In genomic region chr4:120267136-120267535, GRCm38 (mm10) we compare ENCODE assay signal across 14 mouse cellular contexts. TPM values are rescaled to one million over a fixed set of nuclear protein-coding genes. Genes with fewer than 3 reads are reported as not detected.
A peak's percentile ranks its signal among the peaks of the same experiment; 100 is the strongest.
DNase-seq lines count a peak whose midpoint lies in the region; ATAC-seq lines count a peak whose summit lies in the region.
"Had no signal": no experiment of that assay in that cellular context is flagged by ENCODE, and none has a peak within 500 bp of the region (broad histone marks: within the 10 kb centered on the region; RNA-seq: fewer than 3 reads in every experiment).

No protein-coding gene starts in this region.

- no peaks in the 10 kb centered on the region for H3K36me3 ChIP-seq in hindbrain, embryonic 10.5 days
- H3K36me3 ChIP-seq in hindbrain, embryonic 14.5 days (replicated peaks; ENCODE audit: control insufficient read depth, insufficient read depth) = no peaks in the 10 kb centered on the region
- no peaks in the 10 kb centered on the region for H3K36me3 ChIP-seq in forebrain, embryonic 15.5 days
- H3K36me3 ChIP-seq in neural tube, embryonic 13.5 days = no peaks in the 10 kb centered on the region; the same call in 1 of the 2 replicates
- H3K36me3 ChIP-seq: liver, embryonic 15.5 days had no signal

- peak overlapping the region; percentile 52; the same call in 1 of the 2 replicates for H3K4me3 ChIP-seq in hindbrain, embryonic 10.5 days
- no peak overlapping the region for H3K4me3 ChIP-seq in hindbrain, embryonic 14.5 days (replicated peaks; ENCODE audit: low read length)
- no peak overlapping the region for H3K4me3 ChIP-seq in forebrain, embryonic 15.5 days
- H3K4me3 ChIP-seq in neural tube, embryonic 13.5 days = no peak overlapping the region
- H3K4me3 ChIP-seq: liver, embryonic 15.5 days had no signal

- H3K9ac ChIP-seq in hindbrain, embryonic 14.5 days = no peak overlapping the region
- peak overlapping the region; percentile 43; the same call in 1 of the 2 replicates for H3K9ac ChIP-seq in forebrain, embryonic 15.5 days (replicated peaks)
- no peak overlapping the region for H3K9ac ChIP-seq in neural tube, embryonic 13.5 days
- H3K9ac ChIP-seq: liver, embryonic 15.5 days had no signal

- WGBS in hindbrain, embryonic 10.5 days = 25% methylated on average over 24 of the region's 24 CpGs
- 27% methylated on average over 22 of the region's 24 CpGs for WGBS in hindbrain, embryonic 14.5 days
- 38% methylated on average over 24 of the region's 24 CpGs for WGBS in forebrain, embryonic 15.5 days
- WGBS in neural tube, embryonic 13.5 days = 34% methylated on average over 24 of the region's 24 CpGs

- H3K4me1 ChIP-seq in hindbrain, embryonic 10.5 days (replicated peaks) = peaks cover 55% of the 10 kb centered on the region
- H3K4me1 ChIP-seq in hindbrain, embryonic 14.5 days (replicated peaks; ENCODE audit: control insufficient read depth, insufficient read depth, low read length) = peaks cover 57% of the 10 kb centered on the region
- peaks cover 97% of the 10 kb centered on the region for H3K4me1 ChIP-seq in forebrain, embryonic 15.5 days
- H3K4me1 ChIP-seq in neural tube, embryonic 13.5 days (replicated peaks) = peaks cover 74% of the 10 kb centered on the region
- H3K4me1 ChIP-seq: liver, embryonic 15.5 days had no signal

- no peaks in the 10 kb centered on the region for H3K9me3 ChIP-seq in hindbrain, embryonic 10.5 days
- H3K9me3 ChIP-seq in hindbrain, embryonic 14.5 days (ENCODE audit: control insufficient read depth, low read length) = no peaks in the 10 kb centered on the region
- no peaks in the 10 kb centered on the region for H3K9me3 ChIP-seq in forebrain, embryonic 15.5 days
- H3K9me3 ChIP-seq in neural tube, embryonic 13.5 days = no peaks in the 10 kb centered on the region
- H3K9me3 ChIP-seq: liver, embryonic 15.5 days had no signal

- peak; percentile 20 for DNase-seq in hindbrain, embryonic 10.5 days (ENCODE audit: low spot score)
- no peak for DNase-seq in hindbrain, embryonic 14.5 days (ENCODE audit: low spot score)
- DNase-seq in retina, postnatal 1 day = peak; percentile 37
- DNase-seq in retina, embryonic 14.5 days (ENCODE audit: low spot score) = no peak
- no peak for DNase-seq in right cerebral cortex, postnatal 36 days (ENCODE audit: low spot score in 2 of 2)
- DNase-seq in ovary, postnatal 10 days (ENCODE audit: low spot score) = no peak
- DNase-seq: cerebellum, adult 18-20 months; embryo, embryonic 11 days; heart, adult 11 months; kidney, postnatal 36 days had no signal

- ATAC-seq in hindbrain, embryonic 14.5 days (ENCODE audit: low FRiP score) = no peak
- ATAC-seq in forebrain, embryonic 15.5 days (replicated peaks) = no peak
- no peak for ATAC-seq in neural tube, embryonic 13.5 days (ENCODE audit: low read depth)
- ATAC-seq: CD4-positive, CD25-positive, alpha-beta regulatory T cell, adult 4 months had no signal

- no peak overlapping the region for H3K4me2 ChIP-seq in hindbrain, embryonic 14.5 days (replicated peaks)
- peak overlapping the region; percentile 48; the same call in 1 of the 2 replicates for H3K4me2 ChIP-seq in forebrain, embryonic 15.5 days (replicated peaks)
- H3K4me2 ChIP-seq in neural tube, embryonic 13.5 days = 0 out of 2 replicates have a peak overlapping the region, but pooled peaks have one; percentile 7
- H3K4me2 ChIP-seq: liver, embryonic 15.5 days had no signal

- no peak overlapping the region for H3K27ac ChIP-seq in hindbrain, embryonic 10.5 days
- no peak overlapping the region for H3K27ac ChIP-seq in hindbrain, embryonic 14.5 days
- H3K27ac ChIP-seq in forebrain, embryonic 15.5 days (replicated peaks) = peak overlapping the region; percentile 66; the same call in 1 of the 2 replicates
- H3K27ac ChIP-seq in neural tube, embryonic 13.5 days (replicated peaks) = no peak overlapping the region
- H3K27ac ChIP-seq: liver, embryonic 15.5 days had no signal

- peaks cover 99% of the 10 kb centered on the region for H3K27me3 ChIP-seq in hindbrain, embryonic 10.5 days (ENCODE audit: insufficient read depth, poor library complexity, severe bottlenecking)
- H3K27me3 ChIP-seq in hindbrain, embryonic 14.5 days (ENCODE audit: control insufficient read depth, insufficient read depth, low read length) = peaks cover 63% of the 10 kb centered on the region
- no peaks in the 10 kb centered on the region for H3K27me3 ChIP-seq in forebrain, embryonic 15.5 days
- peaks cover 80% of the 10 kb centered on the region for H3K27me3 ChIP-seq in neural tube, embryonic 13.5 days

RNA-seq across cellular contexts. Expression of gene Foxo6, which starts 20.0 kb away (rescaled TPM):
- polyA plus RNA-seq in hindbrain, embryonic 10.5 days (2016; fragmentation: Nextera tagmentation; extraction: Ambion mirVana) = 0.20 and 0.25 TPM in 2 replicates
- 1.0 and 1.4 TPM in 2 replicates for polyA plus RNA-seq in hindbrain, embryonic 14.5 days (2014; fragmentation: Nextera tagmentation; extraction: Ambion mirVana)
- 4.4 and 5.3 TPM in 2 replicates for polyA plus RNA-seq in forebrain, embryonic 15.5 days (2015; fragmentation: Nextera tagmentation; extraction: Ambion mirVana)
- 0.62 and 1.0 TPM in 2 replicates for polyA plus RNA-seq in neural tube, embryonic 13.5 days (2015; fragmentation: Nextera tagmentation; extraction: Ambion mirVana)
- polyA plus RNA-seq: CD4-positive, CD25-positive, alpha-beta regulatory T cell, adult 4 months; liver, embryonic 15.5 days had no signal

Comparison
In these comparisons a context has a peak if more than half of its experiments do, and no peak if none do; other contexts are left out.
1. DNase-seq: peak in hindbrain, embryonic 10.5 days (single experiment) and retina, postnatal 1 day (single experiment); none in hindbrain, embryonic 14.5 days (single experiment), retina, embryonic 14.5 days (single experiment), right cerebral cortex, postnatal 36 days (0 of 2) and ovary, postnatal 10 days (single experiment).